Comparison of ENCODE assay signal across 30 mouse cellular contexts in the genomic region with DNA sequence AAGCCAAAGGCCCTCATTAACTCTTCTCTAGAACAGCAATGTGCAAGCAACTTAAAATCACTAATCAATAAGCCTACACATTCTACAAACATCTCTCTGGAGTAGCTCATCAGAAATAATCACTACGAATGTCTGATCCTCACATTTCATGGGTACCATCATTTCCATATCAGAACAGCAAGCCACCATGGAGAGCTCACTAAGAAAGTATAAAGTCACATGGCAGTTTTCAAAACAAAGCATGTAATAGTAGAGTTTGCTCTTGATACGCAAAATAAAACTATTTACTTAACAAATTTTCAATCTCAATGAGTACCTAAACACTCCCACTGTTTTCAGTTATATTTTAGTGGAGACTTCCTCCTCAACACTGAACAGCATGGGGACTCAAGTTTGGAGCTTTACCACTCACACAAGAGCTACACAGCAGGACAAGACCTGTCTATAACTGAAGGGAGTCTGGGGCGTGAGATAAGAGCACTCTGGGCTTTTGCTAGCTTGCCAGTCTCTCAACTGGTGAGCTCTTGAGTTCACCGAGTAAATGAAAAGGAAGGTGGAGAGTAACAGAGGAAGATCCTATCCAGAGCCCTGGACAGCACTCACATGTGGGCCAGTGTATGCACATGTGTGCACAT. TPM values are rescaled to one million over a fixed set of nuclear protein-coding genes. Genes with fewer than 3 reads are reported as not detected.
A peak's percentile ranks its signal among the peaks of the same experiment; 100 is the strongest.
DNase-seq lines count a peak whose midpoint lies in the region; ATAC-seq and TF ChIP-seq lines count a peak whose summit lies in the region.
"Had no signal": no experiment of that assay in that cellular context is flagged by ENCODE, and none has a peak within 500 bp of the region (broad histone marks: within the 10 kb centered on the region; RNA-seq: fewer than 3 reads in every experiment).

No protein-coding gene starts in this region.

- peaks cover 14% of the 10 kb centered on the region for H3K4me1 ChIP-seq in liver, embryonic 11.5 days (replicated peaks; ENCODE audit: control insufficient read depth, insufficient read depth, low read length)
- peaks cover 13% of the 10 kb centered on the region for H3K4me1 ChIP-seq in liver, postnatal 0 days (ENCODE audit: insufficient read depth)
- H3K4me1 ChIP-seq: embryonic facial prominence, embryonic 13.5 days; kidney, embryonic 15.5 days; lung, embryonic 15.5 days; stomach, embryonic 15.5 days had no signal

- TF ChIP-seq EP300 in liver, postnatal 0 days (IDR thresholded peaks at IDR 0.05; ENCODE audit: low read depth), result peak; percentile 79

- H3K4me2 ChIP-seq in liver, embryonic 11.5 days, result 0 out of 2 replicates have a peak overlapping the region, but pooled peaks have one; percentile 8
- peak overlapping the region; percentile 20; the same call in 1 of the 2 replicates for H3K4me2 ChIP-seq in liver, postnatal 0 days (ENCODE audit: low read depth, low read length)
- H3K4me2 ChIP-seq: embryonic facial prominence, embryonic 13.5 days; heart, embryonic 12.5 days; kidney, embryonic 15.5 days; limb, embryonic 13.5 days; lung, embryonic 15.5 days; stomach, embryonic 15.5 days had no signal

- H3K4me3 ChIP-seq in liver, embryonic 11.5 days (ENCODE audit: low read depth, low read length), result no peak overlapping the region
- no peak overlapping the region for H3K4me3 ChIP-seq in liver, postnatal 0 days (ENCODE audit: low read depth, low read length)
- H3K4me3 ChIP-seq: embryonic facial prominence, embryonic 13.5 days; heart, embryonic 12.5 days; hindbrain, embryonic 10.5 days; kidney, embryonic 15.5 days; limb, embryonic 13.5 days; lung, embryonic 15.5 days; midbrain, embryonic 10.5 days; stomach, embryonic 15.5 days had no signal

- H3K27me3 ChIP-seq in liver, embryonic 11.5 days (replicated peaks; ENCODE audit: control insufficient read depth, insufficient read depth, low read length), result no peaks in the 10 kb centered on the region
- H3K27me3 ChIP-seq in liver, postnatal 0 days (ENCODE audit: insufficient read depth, low read length), result no peaks in the 10 kb centered on the region
- H3K27me3 ChIP-seq: embryonic facial prominence, embryonic 13.5 days; heart, embryonic 12.5 days; kidney, embryonic 15.5 days; limb, embryonic 13.5 days; lung, embryonic 15.5 days; Patski; stomach, embryonic 15.5 days had no signal

- no peaks in the 10 kb centered on the region for H3K9me3 ChIP-seq in liver, embryonic 11.5 days (ENCODE audit: control insufficient read depth, low read length)
- H3K9me3 ChIP-seq in liver, postnatal 0 days (ENCODE audit: low read length), result no peaks in the 10 kb centered on the region
- H3K9me3 ChIP-seq: embryonic facial prominence, embryonic 13.5 days; heart, embryonic 12.5 days; hindbrain, embryonic 10.5 days; kidney, embryonic 15.5 days; limb, embryonic 13.5 days; lung, embryonic 15.5 days; midbrain, embryonic 10.5 days; stomach, embryonic 15.5 days had no signal

- peak; percentile 16 to 26 for DNase-seq in spleen, postnatal 36 days (ENCODE audit: low spot score in 2 of 2)
- no peak for DNase-seq in spleen, postnatal 14 days (ENCODE audit: low spot score in 2 of 2)
- no peak for DNase-seq in liver, embryonic 11.5 days (ENCODE audit: low spot score)
- no peak for DNase-seq in liver, postnatal 0 days
- no peak for DNase-seq in right cerebral cortex, postnatal 4 days
- no peak for DNase-seq in layer of hippocampus, postnatal 25 days (ENCODE audit: extremely low spot score in 1 of 2, low spot score in 1 of 2)
- no peak for DNase-seq in ovary, postnatal 36 days (ENCODE audit: low spot score)
- DNase-seq in thymus, postnatal 4 days, result no peak
- DNase-seq: adrenal gland, postnatal 36 days; cerebellum, adult 11-12 months; cerebellum, postnatal 25 days; embryo, embryonic 11 days; forebrain, postnatal 0 days; gastrocnemius, postnatal 25 days; heart, adult 18-20 months; heart, postnatal 10 days; kidney, postnatal 36 days; right cerebral cortex, postnatal 14 days; thymus, adult 2 months had no signal

- no peak overlapping the region for H3K9ac ChIP-seq in liver, embryonic 11.5 days (ENCODE audit: low read depth, low read length)
- H3K9ac ChIP-seq in liver, postnatal 0 days (replicated peaks), result no peak overlapping the region
- H3K9ac ChIP-seq: embryonic facial prominence, embryonic 13.5 days; forebrain, postnatal 0 days; heart, embryonic 12.5 days; kidney, embryonic 15.5 days; limb, embryonic 13.5 days; lung, embryonic 15.5 days; stomach, embryonic 15.5 days had no signal

- ATAC-seq in liver, embryonic 11.5 days (replicated peaks; ENCODE audit: low FRiP score), result peak; percentile 96
- ATAC-seq in liver, postnatal 0 days, result peak; percentile 75
- ATAC-seq: forebrain, postnatal 0 days; hindbrain, postnatal 0 days; intestine, postnatal 0 days; Patski had no signal

- peak overlapping the region; percentile 53; the same call in 1 of the 2 replicates for H3K27ac ChIP-seq in liver, embryonic 11.5 days (ENCODE audit: low read depth, low read length)
- H3K27ac ChIP-seq in liver, postnatal 0 days (ENCODE audit: low read depth), result no peak overlapping the region
- H3K27ac ChIP-seq: embryonic facial prominence, embryonic 13.5 days; hindbrain, embryonic 10.5 days; hindbrain, postnatal 0 days; kidney, embryonic 15.5 days; limb, embryonic 13.5 days; lung, embryonic 15.5 days; midbrain, embryonic 10.5 days; stomach, embryonic 15.5 days had no signal

- WGBS in liver, embryonic 11.5 days, result 59% methylated on average over 4 of the region's 4 CpGs
- WGBS in liver, postnatal 0 days (ENCODE audit: insufficient replicate concordance), result 62% methylated on average over 4 of the region's 4 CpGs

- H3K36me3 ChIP-seq in liver, embryonic 11.5 days (ENCODE audit: control insufficient read depth, insufficient read depth, low read length), result peaks cover 18% of the 10 kb centered on the region
- peaks cover 53% of the 10 kb centered on the region for H3K36me3 ChIP-seq in liver, postnatal 0 days (replicated peaks; ENCODE audit: insufficient read depth, low read length)

- no peak for TF ChIP-seq CTCF in liver, postnatal 0 days (IDR thresholded peaks at IDR 0.05; ENCODE audit: low read depth)

RNA-seq across cellular contexts. Expression of gene Hbp1, which starts 7.2 kb away (rescaled TPM):
- polyA plus RNA-seq in liver, embryonic 11.5 days (2014; fragmentation: Nextera tagmentation; extraction: Ambion mirVana), result 51.3 and 57.5 TPM in 2 replicates
- 47.3 and 50.1 TPM in 2 replicates for polyA plus RNA-seq in liver, postnatal 0 days (2015; fragmentation: Nextera tagmentation; extraction: Ambion mirVana)
- total RNA-seq in layer of hippocampus, postnatal 25 days (2021), result 10 to 100 TPM; 23.0 to 27.0 TPM

Comparison
In these comparisons a context has a peak if more than half of its experiments do, and no peak if none do; other contexts are left out.
1. DNase-seq: peak in spleen, postnatal 36 days (2 of 2); none in spleen, postnatal 14 days (0 of 2), liver, embryonic 11.5 days (single experiment), liver, postnatal 0 days (single experiment), right cerebral cortex, postnatal 4 days (single experiment), layer of hippocampus, postnatal 25 days (0 of 2), ovary, postnatal 36 days (single experiment) and thymus, postnatal 4 days (single experiment).